Mouse (Mus musculus) thymus, adult 2 months (tissue): ENCODE results near the gene Sec1. TPM values are rescaled to one million over a fixed set of nuclear protein-coding genes. Genes with fewer than 3 reads are reported as not detected.
"Not testable (repeated sequence)": the region's sequence is repeated elsewhere in the genome, so short reads cannot be mapped to it uniquely, and the experiment has no call there.

ENCODE experiments used
- DNase-seq: peaks from one replicate; pipeline ENCODE4 v3.0.0; 2021
- H3K27ac ChIP-seq: fragments of 200-500 bp; 2 replicates; pipeline ENCODE4 v1.5.1; 2012; ENCODE audit warnings: low read length, control low read depth; ENCODE audit not compliant: control insufficient read depth, insufficient read depth
- H3K27me3 ChIP-seq: fragments of 200-500 bp; 2 replicates; pipeline ENCODE4 v1.6.1; 2012; ENCODE audit warnings: mild to moderate bottlenecking, low read length, moderate library complexity, mixed read lengths; ENCODE audit not compliant: control insufficient read depth, insufficient read depth
- H3K36me3 ChIP-seq: fragments of 200-500 bp; 2 replicates; pipeline ENCODE4 v1.6.1; 2012; ENCODE audit warnings: mild to moderate bottlenecking, low read length, moderate library complexity; ENCODE audit not compliant: control insufficient read depth, insufficient read depth
- H3K4me1 ChIP-seq: fragments of 200-500 bp; replicated peaks from 2 replicates; pipeline ENCODE4 v1.6.1; 2012; ENCODE audit warnings: low read length; ENCODE audit not compliant: control insufficient read depth, insufficient read depth
- H3K4me3 ChIP-seq: fragments of 200-500 bp; 2 replicates; pipeline ENCODE4 v1.5.1; 2012; ENCODE audit warnings: mild to moderate bottlenecking, low read length, control low read depth, moderate library complexity; ENCODE audit not compliant: control insufficient read depth, insufficient read depth
- CTCF ChIP-seq: fragments of 200-500 bp; IDR thresholded peaks from 2 replicates; pipeline ENCODE4 v1.5.1; 2012; ENCODE audit warnings: mild to moderate bottlenecking, control low read depth, low read length, moderate library complexity, borderline replicate concordance; ENCODE audit not compliant: control insufficient read depth, poor library complexity, insufficient read depth; ENCODE audit errors: extremely low read depth
- POLR2A ChIP-seq: fragments of 200-500 bp; IDR thresholded peaks from 2 replicates; pipeline ENCODE4 v1.6.1; 2012; ENCODE audit warnings: mild to moderate bottlenecking, low read length, control low read depth, moderate library complexity; ENCODE audit not compliant: control insufficient read depth, poor library complexity, insufficient read depth; ENCODE audit errors: extremely low read depth
- WGBS: fragments of 180-500 bp; shearing (Covaris S2); methylation state at CpG from one replicate; pipeline ENCODE4 v1.1.7; 2018; 5-methylcytosine and 5-hydroxymethylcytosine counted together
- polyA plus RNA-seq: library from polyadenylated mRNA; depleted of rRNA; stranded (reverse); fragments of >200 nt; gene quantifications from 2 replicates; pipeline ENCODE4 v1.2.3, GENCODE M21; 2012

Sec1 gene
- polyA plus RNA-seq, 1 experiment: 1.9 TPM

- no peaks in the 10 kb centered on the region for H3K36me3 ChIP-seq
- H3K4me1 ChIP-seq: no peaks in the 10 kb centered on the region
- no peak overlapping the region for H3K4me3 ChIP-seq
- TF ChIP-seq POLR2A: no peak
- no peak for TF ChIP-seq CTCF
- no peaks in the 10 kb centered on the region for H3K27me3 ChIP-seq
- H3K27ac ChIP-seq: no peak overlapping the region
- WGBS: 65% methylated on average over 11 of the region's 11 CpGs
- DNase-seq: no peak
Measured at GRCm38 (mm10) chr7:45660746-45661478, 33.3 kb downstream of the Sec1 start.

- Histone ChIP-seq H3K27me3 (no peaks in the 10 kb centered on the region), H3K4me1 (no peaks in the 10 kb centered on the region), H3K4me3 (no peak overlapping the region), H3K36me3 (no peaks in the 10 kb centered on the region), H3K27ac (no peak overlapping the region)
- TF ChIP-seq POLR2A: no peak
- TF ChIP-seq CTCF: no peak
- WGBS: 75% methylated on average over 17 of the region's 17 CpGs
- no peak for DNase-seq
Measured at GRCm38 (mm10) chr7:45654424-45655047, 39.7 kb downstream of the Sec1 start.

GRCm38 (mm10) chr7:45650484-45650883 is 43.7 kb downstream of the Sec1 start:
- H3K27me3 ChIP-seq, H3K36me3 ChIP-seq, DNase-seq, H3K4me3 ChIP-seq, H3K27ac ChIP-seq, H3K4me1 ChIP-seq: not testable (repeated sequence)
- WGBS: 95% methylated on average over 20 of the region's 20 CpGs

GRCm38 (mm10) chr7:45649351-45649750 is 44.9 kb downstream of the Sec1 start:
- Histone ChIP-seq H3K27me3 (no peaks in the 10 kb centered on the region), H3K36me3 (no peaks in the 10 kb centered on the region), H3K4me1 (peaks cover 4% of the 10 kb centered on the region), H3K4me3 (no peak overlapping the region), H3K27ac (no peak overlapping the region)
- WGBS: 90% methylated on average over 8 of the region's 8 CpGs
- no peak for DNase-seq
- no peak for TF ChIP-seq POLR2A
- no peak for TF ChIP-seq CTCF

GRCm38 (mm10) chr7:45646671-45647070 is 47.5 kb downstream of the Sec1 start:
- WGBS: 85% methylated on average over 4 of the region's 4 CpGs
- Histone ChIP-seq H3K27me3 (no peaks in the 10 kb centered on the region), H3K4me1 (peaks cover 21% of the 10 kb centered on the region), H3K36me3 (no peaks in the 10 kb centered on the region), H3K27ac (no peak overlapping the region), H3K4me3 (no peak overlapping the region)
- no peak for DNase-seq
- TF ChIP-seq CTCF (no peak), POLR2A (no peak)

- no peak for DNase-seq
- Histone ChIP-seq H3K27ac (no peak overlapping the region), H3K4me1 (peaks cover 21% of the 10 kb centered on the region), H3K36me3 (no peaks in the 10 kb centered on the region), H3K4me3 (no peak overlapping the region), H3K27me3 (no peaks in the 10 kb centered on the region)
- 94% methylated on average over 7 of the region's 7 CpGs for WGBS
- TF ChIP-seq POLR2A (no peak), CTCF (no peak)
Measured at GRCm38 (mm10) chr7:45645591-45645971, 48.6 kb downstream of the Sec1 start.

- Histone ChIP-seq H3K27me3 (no peaks in the 10 kb centered on the region), H3K4me1 (peaks cover 21% of the 10 kb centered on the region), H3K4me3 (no peak overlapping the region), H3K36me3 (no peaks in the 10 kb centered on the region), H3K27ac (no peak overlapping the region)
- TF ChIP-seq CTCF: no peak
- no peak for DNase-seq
- WGBS: 87% methylated on average over 6 of the region's 6 CpGs
Measured at GRCm38 (mm10) chr7:45644872-45645590, 49.2 kb downstream of the Sec1 start.
